ENCODE assay signal across 12 mouse cellular contexts in genomic region chr4:81252334-81252733, GRCm38 (mm10).
DNase-seq lines count a peak whose midpoint lies in the region; ATAC-seq and TF ChIP-seq lines count a peak whose summit lies in the region.
"Had no signal": no experiment of that assay in that cellular context is flagged by ENCODE, and none has a peak within 500 bp of the region (broad histone marks: within the 10 kb centered on the region; RNA-seq: fewer than 3 reads in every experiment).

No protein-coding gene starts in this region.

- H3K27ac ChIP-seq in forebrain, embryonic 12.5 days, result no peak overlapping the region
- H3K27ac ChIP-seq in forebrain, postnatal 0 days (ENCODE audit: low read depth, low read length), result no peak overlapping the region
- no peak overlapping the region for H3K27ac ChIP-seq in liver, adult 2 months (replicated peaks; ENCODE audit: insufficient read depth, low read depth, low read length)
- H3K27ac ChIP-seq in liver, embryonic 11.5 days (ENCODE audit: low read depth, low read length), result no peak overlapping the region
- H3K27ac ChIP-seq in forebrain, embryonic 15.5 days (replicated peaks), result no peak overlapping the region
- H3K27ac ChIP-seq in midbrain, embryonic 13.5 days, result no peak overlapping the region
- H3K27ac ChIP-seq: heart, adult 2 months; intestine, embryonic 15.5 days had no signal

- no peaks in the 10 kb centered on the region for H3K27me3 ChIP-seq in forebrain, embryonic 12.5 days
- no peaks in the 10 kb centered on the region for H3K27me3 ChIP-seq in forebrain, postnatal 0 days (ENCODE audit: insufficient read depth, low read length)
- H3K27me3 ChIP-seq in liver, adult 2 months (ENCODE audit: control insufficient read depth, insufficient read depth, low read length), result no peaks in the 10 kb centered on the region
- H3K27me3 ChIP-seq in liver, embryonic 11.5 days (replicated peaks; ENCODE audit: control insufficient read depth, insufficient read depth, low read length), result no peaks in the 10 kb centered on the region
- no peaks in the 10 kb centered on the region for H3K27me3 ChIP-seq in forebrain, embryonic 15.5 days
- H3K27me3 ChIP-seq in midbrain, embryonic 13.5 days, result no peaks in the 10 kb centered on the region
- H3K27me3 ChIP-seq: intestine, embryonic 15.5 days had no signal

- no peak for TF ChIP-seq POLR2A in liver, adult 2 months (IDR thresholded peaks at IDR 0.05; ENCODE audit: extremely low read depth, insufficient read depth, low read length)

- WGBS in forebrain, embryonic 12.5 days, result 94% methylated on average over 1 of the region's 1 CpGs
- WGBS in forebrain, postnatal 0 days, result 78% methylated on average over 1 of the region's 1 CpGs
- WGBS in liver, adult 2 months, result 39% methylated on average over 1 of the region's 1 CpGs
- 80% methylated on average over 1 of the region's 1 CpGs for WGBS in liver, embryonic 11.5 days
- WGBS in forebrain, embryonic 15.5 days, result 94% methylated on average over 1 of the region's 1 CpGs
- WGBS in midbrain, embryonic 13.5 days, result 89% methylated on average over 1 of the region's 1 CpGs

- no peak overlapping the region for H3K4me2 ChIP-seq in forebrain, embryonic 12.5 days
- H3K4me2 ChIP-seq in forebrain, postnatal 0 days (ENCODE audit: low read depth), result no peak overlapping the region
- H3K4me2 ChIP-seq in liver, embryonic 11.5 days, result no peak overlapping the region
- H3K4me2 ChIP-seq in forebrain, embryonic 15.5 days (replicated peaks), result no peak overlapping the region
- H3K4me2 ChIP-seq in midbrain, embryonic 13.5 days (replicated peaks), result no peak overlapping the region
- H3K4me2 ChIP-seq: intestine, embryonic 15.5 days had no signal

- no peak for TF ChIP-seq CTCF in forebrain, postnatal 0 days (IDR thresholded peaks at IDR 0.05; ENCODE audit: low read depth)
- no peak for TF ChIP-seq CTCF in liver, adult 2 months (IDR thresholded peaks at IDR 0.05; ENCODE audit: low read depth, low read length)

- DNase-seq in forebrain, postnatal 0 days, result no peak
- DNase-seq in liver, adult 2 months (ENCODE audit: extremely low read depth, low read depth, low spot score), result peak; percentile 52
- no peak for DNase-seq in liver, embryonic 11.5 days (ENCODE audit: low spot score)
- no peak for DNase-seq in adrenal gland, adult 18-20 months (ENCODE audit: low spot score in 2 of 2)
- DNase-seq in layer of hippocampus, adult 9-11 months, result no peak
- DNase-seq: thymus, postnatal 25 days had no signal

- H3K4me1 ChIP-seq in forebrain, embryonic 12.5 days, result 0 out of 2 replicates have a peak, but pooled peaks cover 4% of the 10 kb centered on the region
- no peaks in the 10 kb centered on the region for H3K4me1 ChIP-seq in forebrain, postnatal 0 days (ENCODE audit: insufficient read depth)
- H3K4me1 ChIP-seq in liver, adult 2 months (ENCODE audit: control insufficient read depth, insufficient read depth, low read length), result peaks cover 10% of the 10 kb centered on the region; the same call in 1 of the 2 replicates
- H3K4me1 ChIP-seq in liver, embryonic 11.5 days (replicated peaks; ENCODE audit: control insufficient read depth, insufficient read depth, low read length), result no peaks in the 10 kb centered on the region
- peaks cover 8% of the 10 kb centered on the region; the same call in 1 of the 2 replicates for H3K4me1 ChIP-seq in forebrain, embryonic 15.5 days
- no peaks in the 10 kb centered on the region for H3K4me1 ChIP-seq in midbrain, embryonic 13.5 days (replicated peaks)
- H3K4me1 ChIP-seq: intestine, embryonic 15.5 days had no signal

- H3K9me3 ChIP-seq in forebrain, embryonic 12.5 days, result no peaks in the 10 kb centered on the region
- H3K9me3 ChIP-seq in forebrain, postnatal 0 days (ENCODE audit: low read length), result no peaks in the 10 kb centered on the region
- H3K9me3 ChIP-seq in liver, embryonic 11.5 days (ENCODE audit: control insufficient read depth, low read length), result no peaks in the 10 kb centered on the region
- H3K9me3 ChIP-seq in forebrain, embryonic 15.5 days, result no peaks in the 10 kb centered on the region
- no peaks in the 10 kb centered on the region for H3K9me3 ChIP-seq in midbrain, embryonic 13.5 days
- H3K9me3 ChIP-seq: intestine, embryonic 15.5 days had no signal

- no peak overlapping the region for H3K4me3 ChIP-seq in forebrain, embryonic 12.5 days (replicated peaks)
- no peak overlapping the region for H3K4me3 ChIP-seq in forebrain, postnatal 0 days (ENCODE audit: low read depth, low read length)
- no peak overlapping the region for H3K4me3 ChIP-seq in liver, adult 2 months (ENCODE audit: insufficient read depth, low read depth, low read length)
- H3K4me3 ChIP-seq in liver, embryonic 11.5 days (ENCODE audit: low read depth, low read length), result no peak overlapping the region
- H3K4me3 ChIP-seq in forebrain, embryonic 15.5 days, result no peak overlapping the region
- H3K4me3 ChIP-seq in midbrain, embryonic 13.5 days (replicated peaks), result no peak overlapping the region
- H3K4me3 ChIP-seq: heart, adult 2 months; intestine, embryonic 15.5 days had no signal

- H3K36me3 ChIP-seq in forebrain, embryonic 12.5 days (replicated peaks), result no peaks in the 10 kb centered on the region
- H3K36me3 ChIP-seq in forebrain, postnatal 0 days (ENCODE audit: insufficient read depth), result no peaks in the 10 kb centered on the region
- no peaks in the 10 kb centered on the region for H3K36me3 ChIP-seq in liver, adult 2 months (ENCODE audit: control insufficient read depth, insufficient read depth, low read length)
- H3K36me3 ChIP-seq in liver, embryonic 11.5 days (ENCODE audit: control insufficient read depth, insufficient read depth, low read length), result no peaks in the 10 kb centered on the region
- no peaks in the 10 kb centered on the region for H3K36me3 ChIP-seq in forebrain, embryonic 15.5 days
- no peaks in the 10 kb centered on the region for H3K36me3 ChIP-seq in midbrain, embryonic 13.5 days
- H3K36me3 ChIP-seq: intestine, embryonic 15.5 days had no signal

- no peaks in the 10 kb centered on the region for H3K79me2 ChIP-seq in liver, adult 2 months (ENCODE audit: control insufficient read depth, insufficient read depth, low read length)

- ATAC-seq in forebrain, embryonic 12.5 days (ENCODE audit: low FRiP score), result peak; percentile 24; the same call in 1 of the 2 replicates
- no peak for ATAC-seq in forebrain, postnatal 0 days
- no peak for ATAC-seq in liver, embryonic 11.5 days (replicated peaks; ENCODE audit: low FRiP score)
- ATAC-seq in forebrain, embryonic 15.5 days (replicated peaks), result peak; percentile 47
- ATAC-seq in midbrain, embryonic 13.5 days, result peak; percentile 67; the same call in 1 of the 2 replicates
- ATAC-seq: intestine, embryonic 15.5 days had no signal

- H3K9ac ChIP-seq in forebrain, embryonic 12.5 days, result no peak overlapping the region
- no peak overlapping the region for H3K9ac ChIP-seq in forebrain, postnatal 0 days
- H3K9ac ChIP-seq in liver, adult 2 months (ENCODE audit: low read depth, low read length), result no peak overlapping the region
- H3K9ac ChIP-seq in liver, embryonic 11.5 days (ENCODE audit: low read depth, low read length), result no peak overlapping the region
- no peak overlapping the region for H3K9ac ChIP-seq in forebrain, embryonic 15.5 days (replicated peaks)
- H3K9ac ChIP-seq in midbrain, embryonic 13.5 days (replicated peaks), result no peak overlapping the region
- H3K9ac ChIP-seq: intestine, embryonic 15.5 days; liver, postnatal 0 days had no signal

Comparison
In these comparisons a context has a peak if more than half of its experiments do, and no peak if none do; other contexts are left out.
1. ATAC-seq: peak in forebrain, embryonic 12.5 days (single experiment), forebrain, embryonic 15.5 days (single experiment) and midbrain, embryonic 13.5 days (single experiment); none in forebrain, postnatal 0 days (single experiment) and liver, embryonic 11.5 days (single experiment).